Mouse (Mus musculus): Measurements from ENCODE around the gene Lyz2. TPM values are rescaled to one million over a fixed set of nuclear protein-coding genes. Genes with fewer than 3 reads are reported as not detected.

Lyz2 gene
- total and polyA plus RNA-seq, 2 experiments from 2014 or later = 13.0 to 23.8 TPM

GRCm38 (mm10) chr10:117313133-117313532, 31.0 kb upstream of the Lyz2 start:
- no peak overlapping the region for H3K4me3 ChIP-seq (ENCODE audit: low read depth, low read length)
- no peak overlapping the region for H3K27ac ChIP-seq (ENCODE audit: low read depth, low read length)
- no peak for TF ChIP-seq CTCF (IDR thresholded peaks at IDR 0.05)
- 95% methylated on average over 2 of the region's 2 CpGs for WGBS
- H3K27me3 ChIP-seq (ENCODE audit: insufficient read depth, low read length) = no peaks in the 10 kb centered on the region
- no peaks in the 10 kb centered on the region for H3K9me3 ChIP-seq (ENCODE audit: low read length)
- ATAC-seq (ENCODE audit: low FRiP score) = no peak
- H3K9ac ChIP-seq (replicated peaks; ENCODE audit: low read length, poor library complexity, severe bottlenecking) = no peak overlapping the region
- H3K4me1 ChIP-seq (ENCODE audit: insufficient read depth, low read length) = no peaks in the 10 kb centered on the region
- no peak overlapping the region for H3K4me2 ChIP-seq (ENCODE audit: low read depth, low read length, poor library complexity, severe bottlenecking)
- H3K36me3 ChIP-seq (ENCODE audit: insufficient read depth, low read length) = no peaks in the 10 kb centered on the region
- no peak for DNase-seq (ENCODE audit: low spot score)

DNA sequence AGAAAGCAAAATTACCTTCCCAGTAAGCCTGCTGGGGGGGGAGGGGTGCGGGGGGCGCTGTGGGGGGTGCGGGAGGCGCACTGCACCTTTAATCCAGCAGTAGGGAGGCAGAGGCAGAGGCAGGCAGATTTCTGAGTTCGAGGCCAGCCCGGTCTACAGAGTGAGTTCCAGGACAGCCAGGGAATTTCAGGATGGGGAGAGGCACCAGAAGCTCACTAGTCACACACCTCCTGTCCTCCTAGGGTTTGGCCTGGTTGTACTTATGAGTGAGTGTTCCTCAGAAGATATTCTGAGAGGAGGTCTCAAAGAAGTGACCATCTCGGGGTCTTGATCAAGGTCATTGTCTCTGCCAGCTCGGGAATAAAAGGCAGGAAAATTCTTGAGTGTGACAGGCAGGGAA, 30.0 kb upstream of the Lyz2 start:
- Histone ChIP-seq H3K4me1 (ENCODE audit: insufficient read depth, low read length) (no peaks in the 10 kb centered on the region), H3K4me3 (ENCODE audit: low read depth, low read length) (no peak overlapping the region), H3K9ac (replicated peaks; ENCODE audit: low read length, poor library complexity, severe bottlenecking) (no peak overlapping the region), H3K36me3 (ENCODE audit: insufficient read depth, low read length) (no peaks in the 10 kb centered on the region), H3K27me3 (ENCODE audit: insufficient read depth, low read length) (no peaks in the 10 kb centered on the region), H3K27ac (ENCODE audit: low read depth, low read length) (no peak overlapping the region), H3K4me2 (ENCODE audit: low read depth, low read length, poor library complexity, severe bottlenecking) (no peak overlapping the region), H3K9me3 (ENCODE audit: low read length) (no peaks in the 10 kb centered on the region)
- ATAC-seq (ENCODE audit: low FRiP score) = no peak
- WGBS = 80% methylated on average over 8 of the region's 8 CpGs
- TF ChIP-seq CTCF (IDR thresholded peaks at IDR 0.05) = no peak
- no peak for DNase-seq (ENCODE audit: low spot score)

DNA sequence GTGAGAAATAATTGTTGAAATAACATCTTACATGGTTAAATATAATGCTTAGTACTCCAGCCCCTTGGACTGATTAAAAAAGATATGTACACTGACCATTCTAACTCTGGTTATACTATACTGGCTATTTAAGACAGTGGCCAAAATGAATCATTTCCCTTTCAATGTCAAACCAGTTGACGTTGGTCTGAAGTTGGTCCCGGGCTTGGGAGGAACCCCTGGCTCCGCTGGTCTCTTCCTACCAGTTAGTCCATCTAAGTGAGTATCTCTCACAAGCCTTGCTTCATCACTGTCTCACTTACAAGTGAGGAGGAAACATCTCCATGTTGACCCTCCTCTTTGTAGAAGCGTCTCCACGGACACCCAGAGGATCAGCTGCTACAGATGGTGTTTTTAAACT, 22.2 kb upstream of the Lyz2 start:
- Histone ChIP-seq H3K4me1 (ENCODE audit: insufficient read depth, low read length) (no peaks in the 10 kb centered on the region), H3K4me3 (ENCODE audit: low read depth, low read length) (no peak overlapping the region), H3K27ac (ENCODE audit: low read depth, low read length) (no peak overlapping the region), H3K27me3 (ENCODE audit: insufficient read depth, low read length) (no peaks in the 10 kb centered on the region), H3K9me3 (ENCODE audit: low read length) (no peaks in the 10 kb centered on the region), H3K9ac (replicated peaks; ENCODE audit: low read length, poor library complexity, severe bottlenecking) (no peak overlapping the region), H3K36me3 (ENCODE audit: insufficient read depth, low read length) (no peaks in the 10 kb centered on the region), H3K4me2 (ENCODE audit: low read depth, low read length, poor library complexity, severe bottlenecking) (no peak overlapping the region)
- 95% methylated on average over 5 of the region's 5 CpGs for WGBS
- ATAC-seq (ENCODE audit: low FRiP score) (no peak), DNase-seq (ENCODE audit: low spot score) (no peak)
- TF ChIP-seq CTCF (IDR thresholded peaks at IDR 0.05) = no peak

- Histone ChIP-seq H3K27me3 (ENCODE audit: insufficient read depth, low read length) (no peaks in the 10 kb centered on the region), H3K4me2 (ENCODE audit: low read depth, low read length, poor library complexity, severe bottlenecking) (no peak overlapping the region), H3K36me3 (ENCODE audit: insufficient read depth, low read length) (no peaks in the 10 kb centered on the region), H3K4me1 (ENCODE audit: insufficient read depth, low read length) (no peaks in the 10 kb centered on the region), H3K9me3 (ENCODE audit: low read length) (no peaks in the 10 kb centered on the region), H3K4me3 (ENCODE audit: low read depth, low read length) (no peak overlapping the region), H3K27ac (ENCODE audit: low read depth, low read length) (no peak overlapping the region), H3K9ac (replicated peaks; ENCODE audit: low read length, poor library complexity, severe bottlenecking) (no peak overlapping the region)
- TF ChIP-seq CTCF (IDR thresholded peaks at IDR 0.05) = no peak
- ATAC-seq (ENCODE audit: low FRiP score) (no peak), DNase-seq (ENCODE audit: low spot score) (no peak)
- 98% methylated on average over 1 of the region's 1 CpGs for WGBS
Measured at GRCm38 (mm10) chr10:117301688-117302087, 19.6 kb upstream of the Lyz2 start.

GRCm38 (mm10) chr10:117299901-117300520, 17.9 kb upstream of the Lyz2 start:
- no peak for TF ChIP-seq CTCF (IDR thresholded peaks at IDR 0.05)
- DNase-seq (ENCODE audit: low spot score) = no peak
- H3K4me2 ChIP-seq (ENCODE audit: low read depth, low read length, poor library complexity, severe bottlenecking) = no peak overlapping the region
- no peak overlapping the region for H3K27ac ChIP-seq (ENCODE audit: low read depth, low read length)
- H3K36me3 ChIP-seq (ENCODE audit: insufficient read depth, low read length) = no peaks in the 10 kb centered on the region
- no peaks in the 10 kb centered on the region for H3K27me3 ChIP-seq (ENCODE audit: insufficient read depth, low read length)
- H3K9ac ChIP-seq (replicated peaks; ENCODE audit: low read length, poor library complexity, severe bottlenecking) = no peak overlapping the region
- H3K4me3 ChIP-seq (ENCODE audit: low read depth, low read length) = no peak overlapping the region
- 85% methylated on average over 5 of the region's 5 CpGs for WGBS
- no peak for ATAC-seq (ENCODE audit: low FRiP score)
- no peaks in the 10 kb centered on the region for H3K9me3 ChIP-seq (ENCODE audit: low read length)
- H3K4me1 ChIP-seq (ENCODE audit: insufficient read depth, low read length) = no peaks in the 10 kb centered on the region

- no peaks in the 10 kb centered on the region for H3K36me3 ChIP-seq (ENCODE audit: insufficient read depth, low read length)
- no peak for TF ChIP-seq CTCF (IDR thresholded peaks at IDR 0.05)
- no peak overlapping the region for H3K27ac ChIP-seq (ENCODE audit: low read depth, low read length)
- ATAC-seq (ENCODE audit: low FRiP score) (no peak), DNase-seq (ENCODE audit: low spot score) (no peak)
- no peak overlapping the region for H3K9ac ChIP-seq (replicated peaks; ENCODE audit: low read length, poor library complexity, severe bottlenecking)
- WGBS = 87% methylated on average over 4 of the region's 4 CpGs
- no peak overlapping the region for H3K4me2 ChIP-seq (ENCODE audit: low read depth, low read length, poor library complexity, severe bottlenecking)
- no peak overlapping the region for H3K4me3 ChIP-seq (ENCODE audit: low read depth, low read length)
- H3K4me1 ChIP-seq (ENCODE audit: insufficient read depth, low read length) = no peaks in the 10 kb centered on the region
- H3K27me3 ChIP-seq (ENCODE audit: insufficient read depth, low read length) = no peaks in the 10 kb centered on the region
- H3K9me3 ChIP-seq (ENCODE audit: low read length) = no peaks in the 10 kb centered on the region
Measured at GRCm38 (mm10) chr10:117299106-117299505, 17.0 kb upstream of the Lyz2 start.

Measured in midbrain, postnatal 0 days (tissue).